Mouse (Mus musculus) kidney, adult 18-20 months (tissue): Measurements from ENCODE around the gene Nxn.

Experiments
- DNase-seq: peaks from one replicate; pipeline ENCODE4 v3.0.0; 2021

The Nxn gene

DNA sequence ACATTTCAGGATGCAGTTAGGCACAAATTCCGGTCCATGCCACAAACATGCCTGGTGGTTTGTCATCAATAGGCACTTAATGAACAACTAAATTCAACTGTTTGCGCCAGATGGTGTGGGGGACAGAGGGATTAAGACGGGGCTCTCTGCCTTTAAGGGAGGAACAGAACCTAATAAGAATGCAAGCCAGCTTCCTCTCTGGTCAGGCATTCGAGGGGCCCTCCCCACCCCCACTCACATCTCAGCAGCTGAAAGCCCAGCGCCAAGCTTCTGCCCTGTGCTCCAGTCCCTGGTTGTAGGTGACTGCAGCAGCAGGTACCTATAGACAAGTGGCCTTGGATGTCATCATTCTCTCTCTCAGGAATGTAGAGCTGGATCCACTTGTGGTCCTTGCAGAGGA is 104.9 kb downstream of the Nxn start:
- DNase-seq: no peak

DNA sequence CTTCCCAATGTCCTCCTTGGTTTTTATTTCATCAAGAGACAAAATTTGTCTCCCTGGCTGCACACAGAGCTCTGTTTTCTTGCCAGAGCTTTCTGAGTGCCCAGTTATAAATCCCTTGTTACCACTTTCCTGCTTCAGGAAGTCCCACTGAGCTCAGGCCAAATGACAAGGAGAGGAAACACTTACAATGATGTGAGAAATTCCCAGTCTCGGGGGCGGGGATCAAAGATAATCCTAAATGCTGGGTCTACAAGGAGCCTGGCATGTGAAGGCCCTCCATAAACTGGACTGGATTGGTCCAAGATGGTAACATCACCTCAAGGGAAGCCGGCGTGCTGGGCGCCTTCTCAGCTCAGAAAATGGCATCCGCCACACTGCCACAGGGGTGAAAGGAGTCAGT is 106.1 kb downstream of the Nxn start:
- peak; percentile 49 for DNase-seq

DNA sequence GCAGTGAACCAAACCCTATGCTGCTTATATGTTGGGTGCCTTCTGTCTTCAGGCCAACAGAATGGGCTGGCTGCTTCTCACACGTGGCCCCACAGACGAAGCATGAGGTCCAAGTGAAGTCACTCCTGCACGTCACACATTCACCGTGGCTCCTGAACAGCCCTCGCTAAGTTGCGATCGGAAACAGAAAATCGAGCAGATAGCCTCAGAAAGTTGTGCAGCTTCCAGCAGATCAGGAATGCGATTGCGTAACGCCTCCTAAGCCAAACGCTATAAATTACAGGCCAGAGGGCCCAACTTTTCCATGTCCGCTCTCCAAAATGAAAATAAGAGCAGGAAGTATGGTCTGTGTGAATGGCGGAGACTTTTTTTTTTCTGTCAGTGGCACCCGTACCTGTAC is 106.5 kb downstream of the Nxn start:
- DNase-seq: peak; percentile 58

DNA sequence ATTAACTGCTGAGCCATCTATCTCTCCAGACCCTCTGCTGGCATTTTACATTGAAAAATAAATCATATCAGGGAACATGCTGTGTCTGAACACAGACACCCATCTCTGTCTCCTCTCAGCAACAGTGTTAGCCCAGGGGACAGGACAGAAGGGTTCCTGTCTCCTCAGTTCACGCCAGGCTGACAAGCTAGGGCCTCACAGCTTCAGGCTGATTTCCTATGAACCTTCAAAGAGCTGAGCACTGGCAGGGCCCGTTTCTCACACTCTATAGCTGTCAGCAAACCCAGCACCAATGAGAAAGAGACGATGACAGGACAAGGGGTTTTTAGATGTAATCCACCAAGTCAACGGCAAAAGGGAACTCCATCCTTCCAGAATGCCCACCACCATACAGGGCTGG is 107.0 kb downstream of the Nxn start:
- DNase-seq: no peak

DNA sequence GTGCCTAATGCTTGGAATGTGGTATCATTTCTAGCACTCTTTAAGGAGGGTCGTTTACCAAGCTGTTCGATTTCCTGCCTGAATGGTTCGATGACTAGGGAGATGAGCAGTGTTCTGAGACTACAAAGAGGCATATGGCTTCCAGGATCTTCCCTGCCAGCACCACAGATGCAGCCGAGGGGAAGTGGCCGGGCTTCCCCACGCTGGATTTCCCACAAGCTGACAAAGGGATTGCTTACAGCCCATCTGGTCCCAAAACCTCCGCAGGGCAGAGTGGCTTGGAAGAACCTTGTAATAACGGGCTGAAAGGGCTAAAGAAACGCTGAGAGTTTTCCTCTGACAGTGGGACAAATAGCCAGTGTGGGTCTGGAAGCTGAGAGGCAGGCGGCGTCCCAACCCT is 108.6 kb downstream of the Nxn start:
- no peak for DNase-seq

DNA sequence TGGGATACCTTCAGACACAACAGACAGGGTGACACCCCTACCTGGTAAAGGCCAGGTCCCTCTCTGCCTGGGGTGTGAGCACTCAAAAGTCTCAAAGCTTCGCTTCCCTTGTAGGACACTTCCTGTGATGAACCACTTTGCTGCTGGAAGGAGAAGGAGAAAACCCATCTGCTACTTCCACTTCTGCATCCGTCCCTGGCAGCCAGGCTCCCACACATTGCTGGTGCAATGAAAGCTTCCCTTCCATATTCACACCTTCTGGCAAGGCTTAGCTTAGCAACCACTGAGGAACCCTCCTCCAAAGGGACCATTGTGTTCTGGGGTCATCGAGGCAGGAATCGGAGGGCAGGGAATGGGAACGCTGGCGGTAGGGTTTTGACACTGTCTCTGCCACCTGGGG is 110.3 kb downstream of the Nxn start:
- no peak for DNase-seq

DNA sequence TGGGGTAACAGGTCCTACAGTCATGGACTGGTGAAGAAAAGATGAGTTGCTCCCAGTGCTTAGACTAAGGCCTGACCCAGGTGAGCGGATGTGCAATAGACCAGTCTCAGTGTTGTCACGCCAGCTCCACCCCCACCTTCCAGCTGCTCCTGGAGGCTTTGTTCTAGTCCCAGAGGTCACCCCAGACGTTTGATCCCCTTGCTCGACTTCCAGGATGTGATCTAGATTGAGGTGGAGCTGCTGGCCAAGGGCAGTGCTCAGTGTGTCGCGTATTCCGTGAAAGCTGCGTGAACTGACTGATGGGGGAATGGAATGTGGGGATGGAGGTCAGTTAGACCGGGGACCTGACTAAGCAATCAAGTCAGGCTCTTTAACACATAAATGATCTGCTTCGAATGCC is 111.6 kb downstream of the Nxn start:
- DNase-seq: no peak

DNA sequence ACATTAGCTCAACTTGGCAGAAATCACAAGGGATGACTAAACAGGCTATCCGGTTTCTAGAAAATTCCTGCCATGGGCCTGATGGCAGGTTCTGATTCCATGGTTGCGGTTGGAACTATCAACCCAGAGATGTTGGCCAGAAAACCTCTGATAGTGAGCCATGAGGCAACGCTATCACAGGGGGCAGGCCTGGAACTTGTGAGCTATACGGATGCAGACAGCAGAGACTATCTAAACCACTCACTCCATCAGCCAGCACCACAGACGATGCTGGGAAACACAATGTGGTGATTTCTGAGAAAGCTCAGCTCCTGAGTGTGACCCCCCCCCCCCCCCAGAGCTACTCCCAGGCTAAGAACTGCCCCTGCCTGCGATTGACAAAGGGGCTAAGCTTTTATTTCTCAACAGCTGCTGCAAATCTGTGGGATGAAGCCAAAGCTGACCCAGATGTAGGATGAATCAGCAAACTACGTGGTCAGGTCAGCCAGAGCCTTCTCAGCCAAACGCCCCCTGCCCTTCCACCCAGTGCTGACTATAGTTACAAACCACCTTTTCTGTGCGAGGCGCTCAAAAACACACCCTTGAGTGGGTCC is 112.3 kb downstream of the Nxn start:
- no peak for DNase-seq

DNA sequence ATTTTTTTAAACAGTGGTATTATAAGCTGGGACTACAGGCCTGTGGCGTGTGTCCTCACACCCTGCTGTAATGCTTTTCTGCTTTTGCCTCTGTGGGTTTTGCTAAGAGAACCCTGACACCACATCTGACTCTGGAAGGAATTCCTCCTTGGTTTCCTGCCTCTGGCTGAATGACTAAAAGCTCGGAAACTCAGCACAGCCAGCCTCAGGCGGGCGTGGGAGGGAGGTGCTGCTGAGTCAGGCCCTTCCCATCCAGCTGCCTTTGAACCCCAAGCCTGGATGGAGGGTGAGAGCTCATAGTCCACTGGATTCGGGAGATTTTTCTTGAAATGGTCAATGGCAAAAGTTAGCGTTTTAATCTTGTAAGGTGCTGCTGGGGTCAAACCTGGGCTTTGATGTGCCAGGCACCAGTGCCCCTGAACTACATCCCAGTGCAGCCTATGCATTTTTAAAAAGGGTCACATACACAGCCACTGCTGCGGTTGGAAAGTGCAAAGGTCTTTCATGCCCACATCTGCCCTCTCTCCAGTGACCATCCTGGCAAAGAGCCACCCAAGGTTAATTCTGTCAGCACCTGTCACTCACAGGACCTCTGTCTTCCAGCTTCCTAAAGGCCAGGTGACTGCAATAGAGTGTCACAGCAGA is 113.4 kb downstream of the Nxn start:
- DNase-seq: peak; percentile 72

DNA sequence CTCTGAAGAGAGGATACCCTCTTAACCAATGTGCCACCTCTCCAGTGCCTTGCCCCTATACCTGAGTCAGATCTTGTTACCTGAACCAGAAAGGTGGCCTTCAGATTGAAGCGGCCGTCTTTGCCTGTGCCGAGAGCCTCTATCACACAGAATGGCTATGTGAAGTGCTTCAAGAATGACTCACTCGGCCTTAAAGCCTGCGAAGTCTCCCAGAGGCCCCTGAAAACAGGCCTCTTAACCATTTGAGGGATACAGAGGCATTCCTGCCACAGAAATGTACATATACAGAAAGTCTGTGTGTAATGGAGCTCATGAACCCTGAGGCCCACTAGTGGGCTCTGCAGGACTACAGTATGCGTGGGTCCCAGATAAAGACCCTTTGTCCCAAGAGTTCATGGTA is 115.1 kb downstream of the Nxn start:
- DNase-seq: no peak

DNA sequence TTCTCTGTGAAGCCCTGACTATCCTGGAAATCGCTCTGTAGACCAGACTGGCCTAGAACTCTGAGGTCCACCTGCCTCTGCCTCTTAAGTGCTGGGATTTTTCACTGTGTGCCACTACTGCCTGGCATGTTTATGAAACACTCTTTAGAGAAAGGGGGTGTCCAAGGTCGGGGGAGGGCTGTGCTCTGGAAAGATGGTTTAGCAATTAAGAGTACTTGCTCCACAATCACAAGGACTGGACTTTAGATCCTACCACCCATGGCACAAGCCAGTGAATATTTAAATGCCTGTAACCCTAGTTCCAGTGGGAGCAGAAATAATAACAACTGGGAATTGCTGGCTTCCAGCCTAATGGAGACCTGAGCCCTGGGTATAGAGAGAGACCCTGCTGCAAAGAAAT is 119.0 kb downstream of the Nxn start:
- DNase-seq: no peak

DNA sequence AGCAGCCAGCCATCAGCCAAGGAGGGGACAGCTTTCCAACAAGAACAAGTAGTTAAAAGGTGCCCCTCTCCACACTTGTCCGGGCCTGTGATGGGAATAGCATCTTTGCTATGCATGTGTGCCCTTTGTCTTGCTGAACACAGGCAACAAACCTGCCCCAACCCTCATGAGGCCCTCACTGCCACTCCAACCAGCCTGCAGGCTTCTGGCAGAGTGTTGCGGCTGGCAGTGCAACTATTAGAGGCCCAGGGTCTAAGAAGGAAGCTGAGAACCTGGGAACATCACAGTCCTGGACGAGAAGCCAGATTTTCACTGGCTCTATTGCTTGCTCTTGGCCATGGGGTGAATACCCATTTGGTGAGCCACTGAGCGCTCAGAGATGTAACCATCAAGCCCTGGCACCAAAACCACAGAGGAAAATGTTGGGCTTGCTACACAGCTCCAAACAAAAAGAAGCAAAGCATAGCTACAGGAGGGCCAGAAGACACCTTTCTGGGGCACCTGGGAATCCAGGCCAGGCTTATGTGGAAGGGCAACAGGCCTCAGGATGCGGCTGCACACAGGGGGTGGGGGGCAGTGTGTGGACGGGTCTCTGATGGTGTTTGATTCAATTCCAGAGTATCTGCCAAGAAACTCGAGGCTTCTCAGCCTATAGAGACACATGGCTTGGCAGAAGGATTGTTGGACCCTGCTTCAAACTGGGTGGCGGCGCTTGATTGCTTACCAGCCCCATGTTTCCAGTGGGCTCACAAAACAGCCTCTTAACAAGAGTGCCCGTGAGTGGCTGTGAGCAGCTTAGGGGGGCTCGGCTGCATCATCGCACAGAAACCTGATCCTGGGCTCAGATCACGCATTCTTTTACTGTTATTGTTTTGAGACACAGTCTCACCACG is 119.7 kb downstream of the Nxn start:
- no peak for DNase-seq

DNA sequence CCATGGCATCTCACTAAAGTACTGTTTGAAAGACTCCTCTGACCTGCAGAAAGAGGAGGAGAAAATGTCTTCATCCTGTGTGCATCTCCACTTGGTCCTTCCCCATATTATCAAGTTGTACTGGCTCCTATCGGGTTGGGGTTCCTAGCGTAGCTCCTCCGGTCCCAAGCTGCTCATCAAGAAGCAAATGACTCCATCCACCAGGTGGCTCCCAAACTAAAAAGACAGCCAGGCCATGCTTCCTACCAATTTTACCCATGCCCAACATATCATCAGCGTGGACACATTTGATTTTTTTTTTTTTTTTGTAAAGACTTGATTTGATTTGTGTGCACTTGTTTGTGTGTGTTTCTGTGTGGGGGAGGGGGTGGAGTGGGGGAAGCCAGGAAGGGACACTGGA is 126.5 kb downstream of the Nxn start:
- DNase-seq: peak; percentile 31

DNA sequence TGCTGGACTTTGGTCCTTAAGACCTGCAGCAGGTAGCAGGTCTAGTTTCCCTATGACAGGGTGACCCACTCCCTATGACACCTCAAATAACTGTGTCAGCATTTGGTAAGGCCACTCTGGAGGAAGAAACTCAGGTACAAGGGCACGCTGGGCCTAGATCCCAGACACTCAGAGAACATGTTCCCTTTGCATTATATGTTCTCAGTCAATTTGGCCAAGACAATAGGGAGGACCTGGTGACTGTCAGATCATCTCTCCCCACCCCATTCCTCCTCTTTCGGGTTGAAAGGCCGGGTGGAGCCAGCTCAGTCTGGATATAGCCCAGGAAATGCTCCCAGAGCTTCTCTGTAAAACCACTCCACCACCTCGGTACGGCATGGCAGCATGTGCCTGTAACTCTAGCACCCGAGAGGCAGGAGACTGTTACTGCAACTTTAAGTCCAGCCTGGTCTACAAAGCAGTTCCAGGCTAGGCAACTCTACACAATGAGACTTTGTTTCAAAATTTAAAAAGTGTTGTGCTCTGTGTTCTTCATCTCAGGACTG is 130.3 kb downstream of the Nxn start:
- no peak for DNase-seq

DNA sequence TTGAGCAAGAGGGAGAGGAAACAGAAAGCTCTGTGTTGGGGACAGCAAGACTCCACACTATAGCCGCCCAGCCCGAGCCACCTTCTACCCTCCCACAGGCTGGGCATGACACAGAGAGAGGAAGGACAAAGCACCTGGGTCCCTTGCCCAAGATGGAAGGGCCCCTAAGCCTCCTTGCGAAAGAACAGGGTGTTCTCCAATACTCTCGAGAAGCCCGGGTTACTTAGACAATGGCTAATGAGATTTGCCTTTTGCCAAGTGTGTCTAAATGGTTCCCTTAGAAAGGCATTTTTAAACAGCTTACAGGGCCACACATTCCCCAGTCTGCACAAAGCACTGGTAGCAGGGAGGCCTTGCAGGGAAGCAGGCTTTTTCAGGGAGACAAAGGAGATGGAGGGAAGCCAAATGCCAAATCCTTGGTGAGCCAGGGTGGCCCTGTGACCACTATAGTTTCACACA is 130.9 kb downstream of the Nxn start:
- DNase-seq: no peak

DNA sequence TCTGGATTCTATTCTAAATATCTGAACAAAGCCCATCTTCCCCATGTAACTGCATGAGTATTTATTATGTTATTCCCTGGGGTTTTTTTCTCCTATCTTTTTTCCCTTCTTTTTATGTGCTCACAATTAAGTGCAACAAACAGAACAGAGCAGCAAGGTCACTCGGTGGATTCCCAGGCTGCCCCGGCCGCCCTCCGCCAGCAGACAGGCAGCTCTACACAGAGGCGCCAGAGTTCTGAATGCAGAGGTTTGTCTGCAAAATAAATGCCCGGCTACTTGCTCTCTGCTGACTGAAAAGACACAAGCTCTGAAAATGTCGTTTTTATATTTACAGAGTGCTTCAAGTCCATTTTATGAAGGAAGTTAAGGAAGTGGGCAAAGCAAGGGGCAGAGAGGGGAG is 131.4 kb downstream of the Nxn start:
- no peak for DNase-seq

DNA sequence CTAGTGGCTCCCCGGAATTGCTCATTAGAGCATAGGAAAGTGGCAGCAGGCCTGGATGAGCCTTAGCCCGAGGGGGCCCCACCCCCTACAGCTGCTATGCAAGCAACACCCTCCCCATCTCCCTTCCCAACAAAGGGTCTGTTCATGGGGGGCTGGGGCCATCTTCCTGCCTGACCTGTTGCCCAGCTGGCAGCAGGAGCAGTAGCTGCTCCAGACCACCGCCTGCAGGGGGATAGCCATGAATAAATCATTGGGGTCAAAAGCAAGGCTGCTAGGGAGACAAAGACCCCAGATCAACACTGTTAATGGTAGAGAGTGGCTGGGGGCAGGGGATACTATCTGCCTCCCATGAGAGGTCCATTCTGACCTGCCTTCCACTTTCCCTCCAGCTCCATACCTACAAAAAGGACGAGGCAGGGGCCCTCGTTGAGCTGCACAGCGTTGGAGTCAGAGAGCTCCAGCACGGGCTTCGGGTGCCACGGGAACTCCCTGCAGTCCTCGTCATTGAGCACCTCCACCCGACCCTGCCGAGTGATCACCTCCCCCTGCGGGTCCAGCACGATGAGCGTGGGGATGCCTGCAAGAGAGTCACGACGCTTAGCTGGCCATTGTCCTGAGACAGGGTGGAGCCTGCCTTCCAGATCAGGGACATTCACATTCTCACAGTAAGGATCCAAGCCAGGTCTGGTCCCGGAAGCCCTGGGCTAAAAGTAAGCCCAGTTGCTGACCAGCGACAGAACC is 136.2 kb downstream of the Nxn start:
- DNase-seq: no peak

DNA sequence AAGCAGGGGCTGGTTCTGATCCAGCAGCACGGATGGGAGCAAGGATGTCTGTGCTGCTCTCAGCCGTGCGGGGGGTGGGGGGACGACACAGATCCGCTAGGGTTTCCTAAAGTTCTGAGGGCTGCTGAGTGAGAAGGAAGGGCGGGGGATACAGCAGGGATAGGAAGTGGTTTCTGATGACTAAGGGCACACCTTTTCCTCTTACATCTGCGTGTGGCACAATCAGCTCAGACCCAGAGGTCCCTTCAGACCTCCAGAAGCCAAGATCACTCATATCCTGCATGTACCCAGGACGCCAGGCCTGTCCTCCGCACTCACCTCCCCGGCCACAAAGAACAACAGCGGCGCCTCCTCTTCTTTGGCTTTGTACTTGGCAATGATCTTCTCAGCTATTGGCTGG is 137.7 kb downstream of the Nxn start:
- no peak for DNase-seq

DNA sequence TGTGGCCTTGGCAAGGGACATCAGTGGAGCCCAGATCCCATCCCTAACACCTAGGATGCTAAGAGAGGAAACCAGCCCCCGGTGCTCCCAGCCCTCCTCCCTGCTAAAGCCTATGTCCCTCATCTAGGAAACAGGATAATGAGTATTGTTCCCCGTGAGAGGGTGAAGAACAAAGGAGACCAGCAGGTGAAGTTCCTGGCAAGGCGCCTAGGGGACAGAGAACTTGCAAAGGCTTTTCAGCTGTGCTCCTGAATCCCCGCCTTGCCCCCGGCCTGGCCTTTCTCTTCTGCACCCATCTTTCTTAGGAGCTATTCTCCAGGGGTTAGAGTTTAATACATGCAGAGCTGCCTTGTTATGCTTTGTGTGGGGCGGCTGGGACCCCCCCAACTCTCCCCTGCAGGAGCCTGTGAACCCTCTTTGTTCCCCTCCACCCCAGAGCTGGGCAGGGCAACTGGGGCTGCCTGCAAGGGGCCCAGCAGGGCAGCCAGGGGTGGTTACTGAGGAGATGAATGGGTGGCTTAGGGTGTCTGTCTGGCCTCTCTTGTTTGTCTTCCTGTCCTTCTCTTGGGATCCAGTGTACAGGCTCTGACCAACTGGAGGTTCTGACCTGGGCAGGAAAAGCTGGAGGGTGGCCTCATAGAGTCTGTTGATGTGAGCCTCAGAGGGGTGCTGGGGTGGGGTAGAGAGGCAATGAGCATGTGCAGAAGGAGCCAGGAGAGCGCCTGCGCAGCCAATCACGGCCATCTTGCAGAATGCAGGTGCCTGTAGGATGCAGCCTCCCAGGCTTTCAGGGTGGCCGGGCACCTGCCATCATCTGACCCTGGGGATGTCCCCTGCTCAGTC is 138.5 kb downstream of the Nxn start:
- DNase-seq: no peak

DNA sequence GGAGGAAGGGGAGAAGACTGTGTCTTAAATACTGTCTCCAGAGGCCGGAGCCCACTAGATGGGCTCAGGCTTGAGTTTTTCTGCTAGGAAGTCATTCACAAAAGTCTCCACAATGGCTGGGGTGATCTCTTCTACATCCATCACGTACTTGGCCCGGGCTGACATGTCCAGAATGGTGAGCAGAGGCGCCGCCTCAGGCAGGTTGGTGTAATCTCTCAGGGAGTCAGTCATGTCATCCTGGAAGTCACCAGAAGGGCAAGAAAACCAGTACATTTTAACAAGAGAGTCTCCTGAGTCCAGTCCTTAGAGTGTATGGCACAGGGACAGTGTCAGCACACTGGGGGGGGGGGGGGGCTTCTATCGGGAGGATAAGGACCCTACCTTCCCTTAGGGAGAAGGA is 140.4 kb downstream of the Nxn start:
- DNase-seq: no peak

DNA sequence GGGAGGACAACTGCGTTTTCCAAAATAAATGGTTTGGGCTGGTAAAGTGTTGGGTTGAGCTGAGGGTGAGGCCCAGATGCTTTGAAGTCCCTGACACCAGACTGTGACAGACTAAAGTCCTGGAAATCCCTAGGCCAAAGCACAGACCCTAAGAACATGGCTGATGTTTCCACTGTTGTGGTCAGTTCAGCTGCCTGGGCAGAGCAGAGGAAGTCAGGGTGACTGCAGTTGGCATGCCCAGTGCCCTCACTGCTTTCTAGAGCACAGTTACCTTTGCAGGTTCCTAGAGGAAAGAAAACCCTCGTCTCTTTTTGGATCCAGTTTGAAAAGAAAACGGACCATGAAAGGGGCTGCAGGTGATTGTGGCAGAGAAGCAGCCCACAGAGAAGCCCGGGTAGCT is 141.6 kb downstream of the Nxn start:
- no peak for DNase-seq

DNA sequence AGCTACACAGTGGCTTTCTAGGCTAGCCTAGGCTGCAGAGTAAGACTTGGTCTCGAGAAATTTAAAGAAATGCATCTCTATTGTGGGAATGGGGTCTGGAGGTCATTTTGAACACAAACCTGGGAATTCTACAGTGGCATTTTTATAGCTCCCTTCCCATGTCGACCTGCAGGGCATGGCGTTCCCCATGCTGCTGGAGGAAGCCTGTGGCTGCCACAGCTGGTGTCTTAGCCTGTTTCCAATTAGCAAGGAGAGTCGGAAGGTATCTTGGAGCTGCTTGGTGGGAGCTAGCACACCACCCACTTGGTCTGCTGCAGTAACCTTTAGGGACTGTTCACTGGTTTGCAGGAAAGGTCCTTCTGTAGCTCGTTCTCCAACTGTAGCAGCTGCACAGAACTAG is 142.8 kb downstream of the Nxn start:
- DNase-seq: no peak
